Mouse (Mus musculus) heart, embryonic 11.5 days (tissue): ENCODE results near the gene Egf. TPM values are rescaled to one million over a fixed set of nuclear protein-coding genes. Genes with fewer than 3 reads are reported as not detected.

Experiments used
- ATAC-seq: fragments of 200-750 bp; cut with Nextera tagmentation; replicated peaks from 2 replicates; pipeline ENCODE4 v1.8.0; 2017; ENCODE audit warnings: moderate library complexity; ENCODE audit not compliant: insufficient number of reproducible peaks, low FRiP score, low TSS enrichment
- H3K27ac ChIP-seq: fragments of 300-500 bp; sonication (generic); 2 replicates; pipeline ENCODE4 v1.5.1; 2014; ENCODE audit warnings: mild to moderate bottlenecking, low read depth, low read length
- H3K27me3 ChIP-seq: fragments of 300-500 bp; sonication (generic); 2 replicates; pipeline ENCODE4 v1.6.1; 2014; ENCODE audit warnings: mild to moderate bottlenecking, low read length, mixed read lengths; ENCODE audit not compliant: control insufficient read depth, insufficient read depth
- H3K36me3 ChIP-seq: fragments of 300-500 bp; sonication (generic); 2 replicates; pipeline ENCODE4 v1.6.1; 2014; ENCODE audit warnings: mild to moderate bottlenecking, low read length, moderate library complexity, mixed read lengths; ENCODE audit not compliant: control insufficient read depth, insufficient read depth
- H3K4me1 ChIP-seq: fragments of 300-500 bp; sonication (generic); 2 replicates; pipeline ENCODE4 v1.6.1; 2014; ENCODE audit warnings: low read length; ENCODE audit not compliant: control insufficient read depth, insufficient read depth
- H3K4me2 ChIP-seq: fragments of 300-500 bp; sonication (generic); 2 replicates; pipeline ENCODE4 v1.6.1; 2014; ENCODE audit warnings: mild to moderate bottlenecking, moderate library complexity
- H3K4me3 ChIP-seq: fragments of 300-500 bp; sonication (generic); 2 replicates; pipeline ENCODE4 v1.5.1; 2014; ENCODE audit warnings: low read depth, low read length
- H3K9ac ChIP-seq: fragments of 300-500 bp; sonication (generic); 2 replicates; pipeline ENCODE4 v1.6.1; 2014; ENCODE audit warnings: mild to moderate bottlenecking, low read depth, low read length, moderate library complexity
- H3K9me3 ChIP-seq: fragments of 300-500 bp; sonication (generic); replicated peaks from 2 replicates; pipeline ENCODE4 v1.6.1; 2016; ENCODE audit warnings: low read length; ENCODE audit not compliant: control insufficient read depth
- WGBS: fragments of 180-500 bp; shearing (Covaris S2); extraction: QIAGEN DNeasy Blood & Tissue Kit; methylation state at CpG from one replicate; pipeline ENCODE4 v1.1.7; 2014; ENCODE audit not compliant: insufficient replicate concordance; 5-methylcytosine and 5-hydroxymethylcytosine counted together
- polyA plus RNA-seq: library from polyadenylated mRNA; unstranded; fragments of >200 nt; fragmentation: Nextera tagmentation; extraction: Ambion mirVana; gene quantifications from 2 replicates; pipeline ENCODE4 v1.2.1, GENCODE M21; 2014

Egf gene
- polyA plus RNA-seq: 0.79 and 1.4 TPM in 2 replicates

DNA sequence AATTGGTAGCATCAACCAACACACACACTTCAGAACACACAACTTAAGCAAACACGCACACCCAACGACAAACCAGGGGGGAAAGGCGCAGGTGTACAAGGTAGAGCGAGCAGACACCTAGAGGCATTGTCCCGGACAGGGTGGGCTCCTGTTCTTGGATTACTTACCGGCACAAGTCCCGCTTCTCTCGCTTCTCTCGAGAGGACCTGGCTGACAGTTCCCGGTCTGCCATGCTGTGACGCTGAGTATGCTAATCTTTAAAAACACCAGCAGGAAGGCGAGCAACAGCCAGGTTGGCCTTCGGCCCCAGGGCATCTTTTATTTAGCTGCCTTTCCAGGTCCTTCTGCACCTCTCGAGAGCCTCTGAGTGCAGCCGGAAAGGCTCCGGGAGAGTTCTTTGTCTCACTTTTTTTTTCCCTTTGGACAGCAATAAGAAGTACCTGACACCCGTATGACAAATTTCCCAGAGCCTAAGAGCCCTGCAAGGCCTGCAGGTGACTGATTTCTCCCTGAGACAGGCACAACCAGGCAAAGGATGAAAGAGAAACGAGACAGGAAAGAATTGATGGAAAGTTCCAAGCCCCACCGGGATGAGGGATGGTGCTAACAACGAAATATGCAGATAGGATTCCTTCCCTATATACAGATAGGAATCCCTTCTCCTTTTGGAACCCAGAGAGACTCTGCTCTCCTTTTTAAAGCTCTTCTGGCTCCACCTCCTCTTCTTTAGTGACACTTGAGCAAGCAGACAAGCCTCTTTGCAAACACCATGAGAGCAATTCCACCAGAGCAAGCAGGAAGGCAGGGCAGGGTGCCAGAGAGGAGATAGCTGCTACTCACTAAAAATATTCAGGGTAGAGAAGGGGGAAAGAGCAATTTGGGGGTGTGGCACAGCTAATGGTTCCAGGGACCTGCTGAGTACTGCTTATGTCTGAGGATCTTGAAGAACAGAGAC lies at the start of gene Egf:
Gene Egf (minus strand): TSS at position 667 of the 955 bp plus-strand sequence.
- no peaks in the 10 kb centered on the region for H3K36me3 ChIP-seq
- whole genome bisulfite sequencing: 12% methylated on average over 20 of the region's 20 CpGs
- no peak for ATAC-seq
- H3K9ac ChIP-seq: peak within 1 kb of the TSS; percentile 44; the same call in 1 of the 2 replicates
- 0 out of 2 replicates have a peak, but pooled peaks cover 8% of the 10 kb centered on the region for H3K4me1 ChIP-seq
- no peaks in the 10 kb centered on the region for H3K9me3 ChIP-seq
- H3K27ac ChIP-seq: 0 out of 2 replicates have a peak within 1 kb of the TSS, but pooled peaks have one; percentile 5
- peak within 1 kb of the TSS; percentile 68 for H3K4me2 ChIP-seq
- H3K4me3 ChIP-seq: peak within 1 kb of the TSS; percentile 38
- peaks cover 8% of the 10 kb centered on the region; the same call in 1 of the 2 replicates for H3K27me3 ChIP-seq

DNA sequence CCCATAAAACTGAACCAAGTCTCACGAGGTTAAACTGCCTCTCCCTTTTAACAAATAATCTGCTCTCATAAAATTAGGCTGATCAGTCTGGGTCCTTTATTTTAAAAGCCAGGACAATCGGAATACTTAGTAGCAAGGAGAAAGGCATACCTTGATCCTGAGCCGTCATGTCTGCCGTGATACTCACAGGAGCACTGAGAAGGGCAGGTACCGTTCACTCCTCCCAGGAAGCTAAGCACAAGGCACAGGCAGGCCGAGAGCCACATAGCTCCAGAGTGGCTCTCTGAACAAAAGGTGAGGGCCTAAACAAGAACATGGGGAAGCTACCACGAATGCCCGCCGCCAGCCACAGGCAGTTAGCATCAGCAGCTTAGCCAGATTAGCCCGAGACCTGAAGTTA lies 48.6 kb upstream of the Egf start, which contains the start of gene Lrit3:
Gene Lrit3 (minus strand): TSS at position 266 of the 400 bp plus-strand sequence.
- Histone ChIP-seq H3K4me1 (no peaks in the 10 kb centered on the region), H3K4me3 (no peak within 1 kb of the TSS), H3K9me3 (no peaks in the 10 kb centered on the region), H3K9ac (no peak within 1 kb of the TSS), H3K27me3 (no peaks in the 10 kb centered on the region), H3K4me2 (no peak within 1 kb of the TSS), H3K27ac (no peak within 1 kb of the TSS), H3K36me3 (no peaks in the 10 kb centered on the region)
- no peak for ATAC-seq
- WGBS: 69% methylated on average over 10 of the region's 10 CpGs

DNA sequence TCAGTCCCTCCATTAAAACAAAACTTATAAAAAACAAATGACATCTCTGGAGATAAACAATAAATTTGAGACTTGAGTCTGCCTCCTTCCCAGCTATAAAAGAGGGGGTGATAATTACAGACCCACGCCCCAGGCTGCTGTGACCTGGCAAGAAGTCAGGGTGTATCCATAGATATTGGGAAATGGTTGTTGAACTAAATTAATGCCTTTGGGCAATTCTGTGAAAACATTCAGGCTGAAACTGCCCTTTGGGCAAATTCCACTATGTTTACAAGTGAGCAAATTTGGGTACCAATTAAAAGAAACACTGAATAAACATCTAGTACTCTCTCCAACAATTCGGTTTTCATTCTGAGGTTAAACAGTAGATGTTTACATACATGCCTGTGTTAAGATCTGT lies 43.9 kb upstream of the Egf start:
- Histone ChIP-seq H3K4me3 (no peak overlapping the region), H3K36me3 (no peaks in the 10 kb centered on the region), H3K27ac (no peak overlapping the region), H3K27me3 (no peaks in the 10 kb centered on the region), H3K4me1 (no peaks in the 10 kb centered on the region), H3K9me3 (no peaks in the 10 kb centered on the region), H3K4me2 (no peak overlapping the region), H3K9ac (no peak overlapping the region)
- WGBS: 79% methylated on average over 2 of the region's 2 CpGs
- ATAC-seq: no peak

DNA sequence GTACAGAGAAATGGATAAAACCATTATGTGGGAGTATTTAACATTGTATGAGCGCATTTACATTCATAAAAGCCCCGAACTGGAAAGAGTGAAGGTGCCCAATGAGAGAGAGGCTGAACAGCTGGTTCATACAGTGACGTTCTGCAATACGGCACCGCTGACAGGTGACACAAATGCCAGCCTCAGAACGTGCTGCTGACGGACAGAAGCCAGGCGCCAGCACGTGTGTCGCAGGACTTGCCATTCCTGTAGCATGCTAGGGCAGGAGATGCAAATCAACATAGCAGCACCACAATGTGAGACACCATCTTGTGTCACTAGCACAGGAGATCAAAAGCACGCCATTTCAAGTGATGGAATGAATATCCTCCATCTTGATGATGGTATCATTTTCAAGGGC lies 43.4 kb upstream of the Egf start:
- H3K27ac ChIP-seq: no peak overlapping the region
- no peaks in the 10 kb centered on the region for H3K27me3 ChIP-seq
- H3K4me3 ChIP-seq: no peak overlapping the region
- H3K36me3 ChIP-seq: no peaks in the 10 kb centered on the region
- no peaks in the 10 kb centered on the region for H3K4me1 ChIP-seq
- no peak overlapping the region for H3K9ac ChIP-seq
- no peak for ATAC-seq
- 45% methylated on average over 11 of the region's 11 CpGs for WGBS
- H3K9me3 ChIP-seq: no peaks in the 10 kb centered on the region
- H3K4me2 ChIP-seq: no peak overlapping the region

DNA sequence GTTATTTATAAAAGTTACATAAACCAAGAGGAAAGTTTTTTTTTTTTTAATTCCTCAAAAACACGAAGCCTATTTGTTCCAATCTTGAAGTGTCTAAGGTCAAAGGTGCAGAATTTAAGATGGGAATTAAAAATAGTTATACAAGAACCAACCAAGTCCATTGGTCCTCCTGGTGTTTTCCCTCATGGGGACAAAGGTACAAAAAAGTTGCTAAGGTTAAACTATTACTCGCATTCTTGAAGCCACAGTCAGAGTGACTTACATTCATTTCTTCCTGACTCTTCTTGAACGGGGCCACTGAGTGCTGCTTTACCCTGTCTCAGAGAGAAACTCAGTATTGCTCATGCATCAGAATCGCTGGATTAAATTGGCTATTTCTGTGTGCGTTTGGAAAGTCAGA lies 42.2 kb upstream of the Egf start:
- H3K27me3 ChIP-seq: no peaks in the 10 kb centered on the region
- H3K9me3 ChIP-seq: no peaks in the 10 kb centered on the region
- WGBS: 74% methylated on average over 5 of the region's 5 CpGs
- H3K4me2 ChIP-seq: no peak overlapping the region
- no peak overlapping the region for H3K27ac ChIP-seq
- H3K4me1 ChIP-seq: no peaks in the 10 kb centered on the region
- no peak for ATAC-seq
- no peak overlapping the region for H3K9ac ChIP-seq
- H3K4me3 ChIP-seq: no peak overlapping the region
- H3K36me3 ChIP-seq: no peaks in the 10 kb centered on the region

DNA sequence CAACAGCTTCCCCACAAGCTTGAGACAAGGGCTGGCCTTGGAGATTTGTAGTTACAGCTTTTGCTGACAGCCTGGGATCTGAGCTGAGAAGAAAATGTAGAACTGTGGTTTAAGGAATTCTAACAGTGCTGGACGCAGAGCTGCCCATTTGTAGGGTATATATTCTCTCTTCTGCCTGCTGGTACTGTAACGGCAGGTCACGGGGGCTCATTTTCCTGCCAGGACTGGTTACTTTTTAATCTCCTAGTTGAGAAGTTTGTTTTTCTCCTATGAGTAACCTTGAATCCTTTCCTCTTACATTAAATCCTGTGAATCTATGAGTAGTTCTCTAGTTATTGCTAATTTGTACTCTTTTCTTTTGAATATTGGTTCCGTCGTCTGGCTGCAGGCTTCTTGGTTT lies 38.7 kb upstream of the Egf start:
- ATAC-seq: no peak
- 87% methylated on average over 5 of the region's 5 CpGs for WGBS
- no peak overlapping the region for H3K9ac ChIP-seq
- no peaks in the 10 kb centered on the region for H3K36me3 ChIP-seq
- no peak overlapping the region for H3K4me2 ChIP-seq
- no peaks in the 10 kb centered on the region for H3K9me3 ChIP-seq
- no peaks in the 10 kb centered on the region for H3K4me1 ChIP-seq
- no peak overlapping the region for H3K4me3 ChIP-seq
- H3K27ac ChIP-seq: no peak overlapping the region
- no peaks in the 10 kb centered on the region for H3K27me3 ChIP-seq

DNA sequence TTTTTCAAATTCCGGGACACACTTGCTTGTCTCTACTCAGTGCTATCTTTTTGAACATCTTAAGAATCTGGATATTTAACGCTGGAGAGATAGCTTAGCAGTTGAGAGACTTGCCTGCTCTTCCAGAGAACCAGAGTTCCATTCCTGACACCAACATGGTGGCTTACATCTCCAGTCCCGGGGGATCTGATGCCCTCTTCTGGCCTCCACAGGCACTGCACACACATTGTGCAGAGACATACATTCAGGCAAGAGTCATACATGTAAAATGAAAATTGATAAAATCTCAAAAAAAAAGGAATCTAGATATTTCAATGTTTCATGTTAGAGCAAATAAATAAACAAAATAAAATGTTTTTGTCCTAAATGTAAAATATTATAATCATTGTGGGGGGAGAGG lies 27.6 kb upstream of the Egf start:
- H3K9me3 ChIP-seq: no peaks in the 10 kb centered on the region
- H3K9ac ChIP-seq: no peak overlapping the region
- no peak for ATAC-seq
- no peaks in the 10 kb centered on the region for H3K36me3 ChIP-seq
- WGBS: 85% methylated on average over 3 of the region's 3 CpGs
- H3K27me3 ChIP-seq: no peaks in the 10 kb centered on the region
- no peak overlapping the region for H3K4me3 ChIP-seq
- no peaks in the 10 kb centered on the region for H3K4me1 ChIP-seq
- no peak overlapping the region for H3K27ac ChIP-seq
- H3K4me2 ChIP-seq: no peak overlapping the region

DNA sequence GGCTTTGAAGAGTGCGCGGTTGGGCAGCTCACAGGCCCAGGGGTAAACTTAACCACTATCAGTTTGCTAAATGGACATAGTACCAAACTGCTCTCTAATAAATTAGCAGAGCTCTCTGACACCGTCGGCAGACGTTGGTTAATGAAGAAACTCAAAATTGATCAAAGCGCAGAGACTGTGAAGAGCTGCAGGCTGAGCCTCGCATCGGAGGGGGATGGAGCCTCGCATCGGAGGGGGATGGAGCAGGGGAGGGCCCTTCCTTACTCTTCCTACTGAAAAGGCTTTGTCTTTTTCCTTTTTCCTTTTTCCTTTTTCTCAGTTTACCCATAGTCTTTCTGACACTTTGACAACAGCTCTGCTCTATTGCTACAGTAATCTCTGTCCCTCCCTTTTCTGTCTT lies 26.3 kb upstream of the Egf start:
- H3K4me2 ChIP-seq: no peak overlapping the region
- WGBS: 49% methylated on average over 10 of the region's 10 CpGs
- H3K9me3 ChIP-seq: no peaks in the 10 kb centered on the region
- no peak overlapping the region for H3K4me3 ChIP-seq
- no peak overlapping the region for H3K27ac ChIP-seq
- ATAC-seq: no peak
- no peaks in the 10 kb centered on the region for H3K36me3 ChIP-seq
- H3K27me3 ChIP-seq: no peaks in the 10 kb centered on the region
- H3K9ac ChIP-seq: no peak overlapping the region
- H3K4me1 ChIP-seq: no peaks in the 10 kb centered on the region
